Mouse (Mus musculus) erythroid progenitor cell, adult 5-6 weeks (primary cell): ENCODE results near the gene Mettl26. TPM values are rescaled to one million over a fixed set of nuclear protein-coding genes. Genes with fewer than 3 reads are reported as not detected.

Experiments used
- ATAC-seq: replicated peaks from 2 replicates; pipeline ENCODE4 v1.8.0; 2016; ENCODE audit warnings: moderate number of reproducible peaks, mild to moderate bottlenecking, moderate TSS enrichment, inconsistent platforms; ENCODE audit not compliant: poor library complexity, low FRiP score, severe bottlenecking
- total RNA-seq, 2 experiments: library from RNA; stranded (forward) in 1 of 2; stranded (reverse) in 1 of 2; fragments of 150-400 nt in 1 of 2; fragments of 186-747, 209-891 nt in 1 of 2; gene quantifications; 2 replicates each; pipeline versions ENCODE4 v1.2.3 to v1.2.4; 2015 to 2017; ENCODE audit warnings: low replicate concordance in 2 of 2

The Mettl26 gene
- total RNA-seq, 2 experiments from 2014 or later = 7.7 to 10.1 TPM

GRCm38 (mm10) chr17:25916931-25917647 is 42.2 kb downstream of the Mettl26 start:
- ATAC-seq = no peak

GRCm38 (mm10) chr17:25918037-25918750 is 43.3 kb downstream of the Mettl26 start:
- ATAC-seq = no peak

- 0 out of 2 replicates have a peak, but pooled peaks have one; percentile 11 for ATAC-seq
These were observed 44.4 kb downstream of the Mettl26 start, which contains the start of gene Rab40c for GRCm38 (mm10) chr17:25919144-25919785. Rab40c (minus strand) TSS chr17:25919727.

GRCm38 (mm10) chr17:25919786-25920642 is 45.1 kb downstream of the Mettl26 start:
- peak; percentile 85 for ATAC-seq

GRCm38 (mm10) chr17:25922120-25922519 is 47.2 kb downstream of the Mettl26 start:
- ATAC-seq = no peak

- 0 out of 2 replicates have a peak, but pooled peaks have one; percentile 0 for ATAC-seq
These were observed 50.5 kb downstream of the Mettl26 start for GRCm38 (mm10) chr17:25925348-25925747.

Other genes with a start within 250 kb of the Mettl26 start
Only the 30 nearest of the 31 such genes appear.
- not detected in 2 replicates for gene Gng13, start 157.9 kb upstream of the Mettl26 start, total RNA-seq (2015; ENCODE audit: low replicate concordance)
- not detected in 2 replicates for gene Gng13, start 157.9 kb upstream of the Mettl26 start, total RNA-seq (2017; ENCODE audit: low replicate concordance)
- 15.5 and 33.2 TPM in 2 replicates for gene Chtf18, start 147.7 kb upstream of the Mettl26 start, total RNA-seq (2015; ENCODE audit: low replicate concordance)
- gene Chtf18, start 147.7 kb upstream of the Mettl26 start, total RNA-seq (2017; ENCODE audit: low replicate concordance) = 56.2 and 62.6 TPM in 2 replicates
- 1.1 and 2.1 TPM in 2 replicates for gene Rpusd1, start 147.4 kb upstream of the Mettl26 start, total RNA-seq (2015; ENCODE audit: low replicate concordance)
- 0.26 and 3.7 TPM in 2 replicates for gene Rpusd1, start 147.4 kb upstream of the Mettl26 start, total RNA-seq (2017; ENCODE audit: low replicate concordance)
- gene Mslnl, start 139.0 kb upstream of the Mettl26 start, total RNA-seq (2015; ENCODE audit: low replicate concordance) = not detected in 2 replicates
- gene Mslnl, start 139.0 kb upstream of the Mettl26 start, total RNA-seq (2017; ENCODE audit: low replicate concordance) = not detected in 2 replicates
- gene Msln, start 120.7 kb upstream of the Mettl26 start, total RNA-seq (2015; ENCODE audit: low replicate concordance) = not detected in 2 replicates
- not detected in 2 replicates for gene Msln, start 120.7 kb upstream of the Mettl26 start, total RNA-seq (2017; ENCODE audit: low replicate concordance)
- gene Narfl, start 101.3 kb upstream of the Mettl26 start, total RNA-seq (2015; ENCODE audit: low replicate concordance) = 0.42 and 6.8 TPM in 2 replicates
- gene Narfl, start 101.3 kb upstream of the Mettl26 start, total RNA-seq (2017; ENCODE audit: low replicate concordance) = 7.1 and 12.0 TPM in 2 replicates
- gene Haghl, start 89.4 kb upstream of the Mettl26 start, total RNA-seq (2015; ENCODE audit: low replicate concordance) = 8.6 and 9.6 TPM in 2 replicates
- gene Haghl, start 89.4 kb upstream of the Mettl26 start, total RNA-seq (2017; ENCODE audit: low replicate concordance) = 2.3 and 6.0 TPM in 2 replicates
- not detected in 2 replicates for gene Ccdc78, start 88.5 kb upstream of the Mettl26 start, total RNA-seq (2015; ENCODE audit: low replicate concordance)
- gene Ccdc78, start 88.5 kb upstream of the Mettl26 start, total RNA-seq (2017; ENCODE audit: low replicate concordance) = not detected in 2 replicates
- 38.1 and 51.5 TPM in 2 replicates for gene Fam173a, start 82.2 kb upstream of the Mettl26 start, total RNA-seq (2015; ENCODE audit: low replicate concordance)
- gene Fam173a, start 82.2 kb upstream of the Mettl26 start, total RNA-seq (2017; ENCODE audit: low replicate concordance) = 5.4 and 16.7 TPM in 2 replicates
- not detected in 2 replicates for gene AC134908.4, start 79.4 kb upstream of the Mettl26 start, total RNA-seq (2015; ENCODE audit: low replicate concordance)
- not detected in 2 replicates for gene AC134908.4, start 79.4 kb upstream of the Mettl26 start, total RNA-seq (2017; ENCODE audit: low replicate concordance)
- gene Metrn, start 77.9 kb upstream of the Mettl26 start, total RNA-seq (2015; ENCODE audit: low replicate concordance) = not detected in 2 replicates
- gene Metrn, start 77.9 kb upstream of the Mettl26 start, total RNA-seq (2017; ENCODE audit: low replicate concordance) = 5.4 and 5.9 TPM in 2 replicates
- gene Fbxl16, start 66.0 kb upstream of the Mettl26 start, total RNA-seq (2015; ENCODE audit: low replicate concordance) = not detected in 2 replicates
- not detected in 2 replicates for gene Fbxl16, start 66.0 kb upstream of the Mettl26 start, total RNA-seq (2017; ENCODE audit: low replicate concordance)
- 4.2 and 6.5 TPM in 2 replicates for gene Wdr24, start 51.4 kb upstream of the Mettl26 start, total RNA-seq (2015; ENCODE audit: low replicate concordance)
- 7.0 and 14.5 TPM in 2 replicates for gene Wdr24, start 51.4 kb upstream of the Mettl26 start, total RNA-seq (2017; ENCODE audit: low replicate concordance)
- 5.4 and 6.1 TPM in 2 replicates for gene Jmjd8, start 46.2 kb upstream of the Mettl26 start, total RNA-seq (2015; ENCODE audit: low replicate concordance)
- gene Jmjd8, start 46.2 kb upstream of the Mettl26 start, total RNA-seq (2017; ENCODE audit: low replicate concordance) = 2.7 and 9.1 TPM in 2 replicates
- 58.7 and 86.4 TPM in 2 replicates for gene Stub1, start 41.7 kb upstream of the Mettl26 start, total RNA-seq (2015; ENCODE audit: low replicate concordance)
- 47.1 and 58.4 TPM in 2 replicates for gene Stub1, start 41.7 kb upstream of the Mettl26 start, total RNA-seq (2017; ENCODE audit: low replicate concordance)
- 4.6 TPM in 1 of 2 replicates, not detected in the other for gene Rhbdl1, start 37.8 kb upstream of the Mettl26 start, total RNA-seq (2015; ENCODE audit: low replicate concordance)
- gene Rhbdl1, start 37.8 kb upstream of the Mettl26 start, total RNA-seq (2017; ENCODE audit: low replicate concordance) = 0.77 TPM in 1 of 2 replicates, not detected in the other
- gene Gm20683, start 33.3 kb upstream of the Mettl26 start, total RNA-seq (2015; ENCODE audit: low replicate concordance) = 1.3 and 1.4 TPM in 2 replicates
- gene Gm20683, start 33.3 kb upstream of the Mettl26 start, total RNA-seq (2017; ENCODE audit: low replicate concordance) = 1.8 TPM in 1 of 2 replicates, not detected in the other
- 34.4 and 37.1 TPM in 2 replicates for gene Rhot2, start 30.2 kb upstream of the Mettl26 start, total RNA-seq (2015; ENCODE audit: low replicate concordance)
- 39.1 and 41.5 TPM in 2 replicates for gene Rhot2, start 30.2 kb upstream of the Mettl26 start, total RNA-seq (2017; ENCODE audit: low replicate concordance)
- 52.8 and 61.6 TPM in 2 replicates for gene Wdr90, start 13.6 kb upstream of the Mettl26 start, total RNA-seq (2015; ENCODE audit: low replicate concordance)
- gene Wdr90, start 13.6 kb upstream of the Mettl26 start, total RNA-seq (2017; ENCODE audit: low replicate concordance) = 26.4 and 37.6 TPM in 2 replicates
- 4.2 and 11.9 TPM in 2 replicates for gene Mcrip2, start 6.3 kb upstream of the Mettl26 start, total RNA-seq (2015; ENCODE audit: low replicate concordance)
- 3.5 TPM in 1 of 2 replicates, not detected in the other for gene Mcrip2, start 6.3 kb upstream of the Mettl26 start, total RNA-seq (2017; ENCODE audit: low replicate concordance)
- gene Wfikkn1, start 5.8 kb downstream of the Mettl26 start, total RNA-seq (2015; ENCODE audit: low replicate concordance) = not detected in 2 replicates
- gene Wfikkn1, start 5.8 kb downstream of the Mettl26 start, total RNA-seq (2017; ENCODE audit: low replicate concordance) = 0.26 and 1.7 TPM in 2 replicates
- gene Rab40c, start 44.7 kb downstream of the Mettl26 start, total RNA-seq (2015; ENCODE audit: low replicate concordance) = 2.2 and 2.5 TPM in 2 replicates
- 0.98 and 3.2 TPM in 2 replicates for gene Rab40c, start 44.7 kb downstream of the Mettl26 start, total RNA-seq (2017; ENCODE audit: low replicate concordance)
- 1,618 and 1,746 TPM in 2 replicates for gene Pigq, start 69.9 kb downstream of the Mettl26 start, total RNA-seq (2015; ENCODE audit: low replicate concordance)
- 1,554 and 1,638 TPM in 2 replicates for gene Pigq, start 69.9 kb downstream of the Mettl26 start, total RNA-seq (2017; ENCODE audit: low replicate concordance)
- 13.7 and 13.8 TPM in 2 replicates for gene Nhlrc4, start 69.9 kb downstream of the Mettl26 start, total RNA-seq (2015; ENCODE audit: low replicate concordance)
- 13.7 and 18.9 TPM in 2 replicates for gene Nhlrc4, start 69.9 kb downstream of the Mettl26 start, total RNA-seq (2017; ENCODE audit: low replicate concordance)
- gene A930017K11Rik, start 77.5 kb downstream of the Mettl26 start, total RNA-seq (2015; ENCODE audit: low replicate concordance) = not detected in 2 replicates
- not detected in 2 replicates for gene A930017K11Rik, start 77.5 kb downstream of the Mettl26 start, total RNA-seq (2017; ENCODE audit: low replicate concordance)
- gene Capn15, start 110.7 kb downstream of the Mettl26 start, total RNA-seq (2015; ENCODE audit: low replicate concordance) = 9.6 and 9.7 TPM in 2 replicates
- gene Capn15, start 110.7 kb downstream of the Mettl26 start, total RNA-seq (2017; ENCODE audit: low replicate concordance) = 5.7 and 9.1 TPM in 2 replicates
- not detected in 2 replicates for gene Rab11fip3, start 194.5 kb downstream of the Mettl26 start, total RNA-seq (2015; ENCODE audit: low replicate concordance)
- 0.26 TPM in 1 of 2 replicates, not detected in the other for gene Rab11fip3, start 194.5 kb downstream of the Mettl26 start, total RNA-seq (2017; ENCODE audit: low replicate concordance)
- 1.8 TPM in 1 of 2 replicates, not detected in the other for gene Decr2, start 215.3 kb downstream of the Mettl26 start, total RNA-seq (2015; ENCODE audit: low replicate concordance)
- 1.4 TPM in 1 of 2 replicates, not detected in the other for gene Decr2, start 215.3 kb downstream of the Mettl26 start, total RNA-seq (2017; ENCODE audit: low replicate concordance)
- 3.6 and 5.9 TPM in 2 replicates for gene Nme4, start 220.5 kb downstream of the Mettl26 start, total RNA-seq (2015; ENCODE audit: low replicate concordance)
- gene Nme4, start 220.5 kb downstream of the Mettl26 start, total RNA-seq (2017; ENCODE audit: low replicate concordance) = 3.4 TPM in 1 of 2 replicates, not detected in the other
- 13.0 and 13.8 TPM in 2 replicates for gene Tmem8, start 238.2 kb downstream of the Mettl26 start, total RNA-seq (2015; ENCODE audit: low replicate concordance)
- 6.7 and 8.9 TPM in 2 replicates for gene Tmem8, start 238.2 kb downstream of the Mettl26 start, total RNA-seq (2017; ENCODE audit: low replicate concordance)